Mouse (Mus musculus): ENCODE measurements around the gene Grb7. TPM values are rescaled to one million over a fixed set of nuclear protein-coding genes. Genes with fewer than 3 reads are reported as not detected.

Gene Grb7
- total and polyA plus RNA-seq, 2 experiments, result 58.2 to 136 TPM

GRCm38 (mm10) chr11:98417074-98417473 lies 29.1 kb upstream of the Grb7 start:
- Histone ChIP-seq H3K27me3 (ENCODE audit: control insufficient read depth, insufficient read depth, low read length) (peaks cover 8% of the 10 kb centered on the region), H3K79me2 (ENCODE audit: control insufficient read depth, insufficient read depth, low read length) (peaks cover 3% of the 10 kb centered on the region; the same call in 1 of the 2 replicates), H3K36me3 (ENCODE audit: control insufficient read depth, insufficient read depth, low read length) (no peaks in the 10 kb centered on the region), H3K4me3 (ENCODE audit: insufficient read depth, low read depth, low read length) (no peak overlapping the region), H3K4me1 (ENCODE audit: control insufficient read depth, insufficient read depth, low read length) (no peaks in the 10 kb centered on the region), H3K9ac (ENCODE audit: low read depth, low read length) (no peak overlapping the region), H3K27ac (replicated peaks; ENCODE audit: insufficient read depth, low read depth, low read length) (no peak overlapping the region)
- 83% methylated on average over 1 of the region's 1 CpGs for WGBS
- DNase-seq (ENCODE audit: extremely low read depth, low read depth, low spot score), result no peak
- TF ChIP-seq POLR2A (IDR thresholded peaks at IDR 0.05; ENCODE audit: extremely low read depth, insufficient read depth, low read length) (no peak), CTCF (IDR thresholded peaks at IDR 0.05; ENCODE audit: low read depth, low read length) (no peak)

GRCm38 (mm10) chr11:98418273-98418672 lies 27.9 kb upstream of the Grb7 start:
- Histone ChIP-seq H3K36me3 (ENCODE audit: control insufficient read depth, insufficient read depth, low read length) (no peaks in the 10 kb centered on the region), H3K4me3 (ENCODE audit: insufficient read depth, low read depth, low read length) (no peak overlapping the region), H3K4me1 (ENCODE audit: control insufficient read depth, insufficient read depth, low read length) (no peaks in the 10 kb centered on the region), H3K27me3 (ENCODE audit: control insufficient read depth, insufficient read depth, low read length) (no peaks in the 10 kb centered on the region), H3K79me2 (ENCODE audit: control insufficient read depth, insufficient read depth, low read length) (no peaks in the 10 kb centered on the region), H3K9ac (ENCODE audit: low read depth, low read length) (no peak overlapping the region), H3K27ac (replicated peaks; ENCODE audit: insufficient read depth, low read depth, low read length) (no peak overlapping the region)
- no peak for TF ChIP-seq CTCF (IDR thresholded peaks at IDR 0.05; ENCODE audit: low read depth, low read length)
- TF ChIP-seq POLR2A (IDR thresholded peaks at IDR 0.05; ENCODE audit: extremely low read depth, insufficient read depth, low read length), result no peak
- WGBS, result 76% methylated on average over 5 of the region's 6 CpGs
- no peak for DNase-seq (ENCODE audit: extremely low read depth, low read depth, low spot score)

- H3K9ac ChIP-seq (ENCODE audit: low read depth, low read length), result no peak overlapping the region
- no peaks in the 10 kb centered on the region for H3K4me1 ChIP-seq (ENCODE audit: control insufficient read depth, insufficient read depth, low read length)
- H3K4me3 ChIP-seq (ENCODE audit: insufficient read depth, low read depth, low read length), result no peak overlapping the region
- H3K27me3 ChIP-seq (ENCODE audit: control insufficient read depth, insufficient read depth, low read length), result no peaks in the 10 kb centered on the region
- no peak for DNase-seq (ENCODE audit: extremely low read depth, low read depth, low spot score)
- no peak overlapping the region for H3K27ac ChIP-seq (replicated peaks; ENCODE audit: insufficient read depth, low read depth, low read length)
- TF ChIP-seq CTCF (IDR thresholded peaks at IDR 0.05; ENCODE audit: low read depth, low read length) (no peak), POLR2A (IDR thresholded peaks at IDR 0.05; ENCODE audit: extremely low read depth, insufficient read depth, low read length) (no peak)
- 93% methylated on average over 10 of the region's 10 CpGs for WGBS
- H3K79me2 ChIP-seq (ENCODE audit: control insufficient read depth, insufficient read depth, low read length), result no peaks in the 10 kb centered on the region
- no peaks in the 10 kb centered on the region for H3K36me3 ChIP-seq (ENCODE audit: control insufficient read depth, insufficient read depth, low read length)
Measured at GRCm38 (mm10) chr11:98418939-98419547, 27.2 kb upstream of the Grb7 start.

GRCm38 (mm10) chr11:98426592-98426991 lies 19.6 kb upstream of the Grb7 start:
- 64% methylated on average over 7 of the region's 7 CpGs for WGBS
- DNase-seq (ENCODE audit: extremely low read depth, low read depth, low spot score), result peak; percentile 15

GRCm38 (mm10) chr11:98428436-98428835 lies 17.8 kb upstream of the Grb7 start:
- no peak for TF ChIP-seq POLR2A (IDR thresholded peaks at IDR 0.05; ENCODE audit: extremely low read depth, insufficient read depth, low read length)
- no peak for TF ChIP-seq CTCF (IDR thresholded peaks at IDR 0.05; ENCODE audit: low read depth, low read length)
- WGBS, result 90% methylated on average over 5 of the region's 5 CpGs
- Histone ChIP-seq H3K27me3 (ENCODE audit: control insufficient read depth, insufficient read depth, low read length) (no peaks in the 10 kb centered on the region), H3K79me2 (ENCODE audit: control insufficient read depth, insufficient read depth, low read length) (no peaks in the 10 kb centered on the region), H3K27ac (replicated peaks; ENCODE audit: insufficient read depth, low read depth, low read length) (no peak overlapping the region), H3K4me1 (ENCODE audit: control insufficient read depth, insufficient read depth, low read length) (no peaks in the 10 kb centered on the region), H3K4me3 (ENCODE audit: insufficient read depth, low read depth, low read length) (no peak overlapping the region), H3K9ac (ENCODE audit: low read depth, low read length) (no peak overlapping the region), H3K36me3 (ENCODE audit: control insufficient read depth, insufficient read depth, low read length) (no peaks in the 10 kb centered on the region)
- no peak for DNase-seq (ENCODE audit: extremely low read depth, low read depth, low spot score)

More at GRCm38 (mm10) chr11:98426592-98426991, 19.6 kb upstream of the Grb7 start:
- TF ChIP-seq POLR2A (IDR thresholded peaks at IDR 0.05; ENCODE audit: extremely low read depth, insufficient read depth, low read length), result no peak
- no peak for TF ChIP-seq CTCF (IDR thresholded peaks at IDR 0.05; ENCODE audit: low read depth, low read length)
- H3K4me1 ChIP-seq (ENCODE audit: control insufficient read depth, insufficient read depth, low read length), result no peaks in the 10 kb centered on the region
- no peaks in the 10 kb centered on the region for H3K79me2 ChIP-seq (ENCODE audit: control insufficient read depth, insufficient read depth, low read length)
- no peak overlapping the region for H3K9ac ChIP-seq (ENCODE audit: low read depth, low read length)
- no peak overlapping the region for H3K4me3 ChIP-seq (ENCODE audit: insufficient read depth, low read depth, low read length)
- H3K27me3 ChIP-seq (ENCODE audit: control insufficient read depth, insufficient read depth, low read length), result no peaks in the 10 kb centered on the region
- H3K36me3 ChIP-seq (ENCODE audit: control insufficient read depth, insufficient read depth, low read length), result no peaks in the 10 kb centered on the region
- no peak overlapping the region for H3K27ac ChIP-seq (replicated peaks; ENCODE audit: insufficient read depth, low read depth, low read length)

GRCm38 (mm10) chr11:98431743-98432502 lies 14.3 kb upstream of the Grb7 start:
- WGBS, result 81% methylated on average over 9 of the region's 9 CpGs
- H3K36me3 ChIP-seq (ENCODE audit: control insufficient read depth, insufficient read depth, low read length), result no peaks in the 10 kb centered on the region

More at GRCm38 (mm10) chr11:98431743-98432502, 14.3 kb upstream of the Grb7 start:
- Histone ChIP-seq H3K4me1 (ENCODE audit: control insufficient read depth, insufficient read depth, low read length) (no peaks in the 10 kb centered on the region), H3K27me3 (ENCODE audit: control insufficient read depth, insufficient read depth, low read length) (no peaks in the 10 kb centered on the region), H3K79me2 (ENCODE audit: control insufficient read depth, insufficient read depth, low read length) (no peaks in the 10 kb centered on the region), H3K9ac (ENCODE audit: low read depth, low read length) (no peak overlapping the region), H3K4me3 (ENCODE audit: insufficient read depth, low read depth, low read length) (no peak overlapping the region), H3K27ac (replicated peaks; ENCODE audit: insufficient read depth, low read depth, low read length) (no peak overlapping the region)
- no peak for TF ChIP-seq POLR2A (IDR thresholded peaks at IDR 0.05; ENCODE audit: extremely low read depth, insufficient read depth, low read length)
- no peak for TF ChIP-seq CTCF (IDR thresholded peaks at IDR 0.05; ENCODE audit: low read depth, low read length)
- DNase-seq (ENCODE audit: extremely low read depth, low read depth, low spot score), result no peak
